Mouse (Mus musculus) heart, embryonic 12.5 days (tissue): Measurements from ENCODE around the gene Cyth3. TPM values are rescaled to one million over a fixed set of nuclear protein-coding genes. Genes with fewer than 3 reads are reported as not detected.
A peak's percentile ranks its signal among the peaks of the same experiment; 100 is the strongest.

Source experiments
- ATAC-seq: fragments of 200-750 bp; cut with Nextera tagmentation; 2 replicates; pipeline ENCODE4 v1.8.0; 2017; ENCODE audit warnings: moderate TSS enrichment, moderate library complexity; ENCODE audit not compliant: insufficient number of reproducible peaks, low FRiP score
- H3K27ac ChIP-seq: fragments of 300-500 bp; sonication (generic); 2 replicates; pipeline ENCODE4 v1.5.1; 2016; ENCODE audit warnings: mild to moderate bottlenecking, moderate library complexity; ENCODE audit not compliant: poor library complexity, severe bottlenecking
- H3K27me3 ChIP-seq: fragments of 300-500 bp; sonication (generic); replicated peaks from 2 replicates; pipeline ENCODE4 v1.6.1; 2016; ENCODE audit warnings: mild to moderate bottlenecking, moderate library complexity
- H3K36me3 ChIP-seq: fragments of 300-500 bp; sonication (generic); 2 replicates; pipeline ENCODE4 v1.6.1; 2016; ENCODE audit warnings: mild to moderate bottlenecking, moderate library complexity
- H3K4me1 ChIP-seq: fragments of 300-500 bp; sonication (generic); replicated peaks from 2 replicates; pipeline ENCODE4 v1.6.1; 2016; ENCODE audit warnings: mild to moderate bottlenecking
- H3K4me2 ChIP-seq: fragments of 300-500 bp; sonication (generic); 2 replicates; pipeline ENCODE4 v1.6.1; 2016; ENCODE audit warnings: mild to moderate bottlenecking, moderate library complexity
- H3K4me3 ChIP-seq: fragments of 300-500 bp; sonication (generic); 2 replicates; pipeline ENCODE4 v1.5.1; 2016; ENCODE audit warnings: mild to moderate bottlenecking
- H3K9ac ChIP-seq: fragments of 300-500 bp; sonication (generic); 2 replicates; pipeline ENCODE4 v1.6.1; 2016; ENCODE audit warnings: mild to moderate bottlenecking, moderate library complexity
- H3K9me3 ChIP-seq: fragments of 300-500 bp; sonication (generic); replicated peaks from 2 replicates; pipeline ENCODE4 v1.6.1; 2016; ENCODE audit warnings: mild to moderate bottlenecking, moderate library complexity
- WGBS: fragments of 180-500 bp; shearing (Covaris S2); methylation state at CpG from one replicate; pipeline ENCODE4 v1.1.7; 2016; 5-methylcytosine and 5-hydroxymethylcytosine counted together
- polyA plus RNA-seq: library from polyadenylated mRNA; unstranded; fragments of >200 nt; fragmentation: Nextera tagmentation; extraction: Ambion mirVana; gene quantifications from 2 replicates; pipeline ENCODE4 v1.2.1, GENCODE M21; 2016

The Cyth3 gene
- polyA plus RNA-seq, 1 experiment from 2014 or later: 41.9 TPM

- peak overlapping the region; percentile 45 for H3K4me2 ChIP-seq
- no peak overlapping the region for H3K4me3 ChIP-seq
Observed at GRCm38 (mm10) chr5:143625940-143626588, 3.8 kb downstream of the Cyth3 start.

DNA sequence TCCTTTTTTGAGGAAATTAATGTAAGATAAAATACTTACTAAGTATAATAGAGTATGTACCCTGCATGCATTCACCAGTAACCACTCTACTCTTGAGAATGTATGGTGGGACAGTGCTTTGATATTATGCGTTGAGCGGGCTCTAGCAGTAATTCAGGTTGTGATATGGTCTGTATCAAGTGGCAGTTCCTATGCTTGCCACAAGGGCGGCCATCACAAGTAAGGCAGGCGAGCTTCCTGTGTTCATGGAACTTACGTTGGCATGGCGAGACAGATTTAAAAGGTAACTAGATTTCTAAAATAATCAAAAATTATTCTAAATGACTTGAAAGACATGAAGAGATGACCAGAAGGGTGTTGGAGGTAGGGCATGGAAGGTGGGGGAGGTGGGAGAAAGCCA, 5.3 kb downstream of the Cyth3 start:
- WGBS: 93% methylated on average over 6 of the region's 6 CpGs
- H3K4me3 ChIP-seq: no peak overlapping the region
- ATAC-seq: no peak
- H3K9me3 ChIP-seq: peaks cover 5% of the 10 kb centered on the region; the same call in 1 of the 2 replicates
- no peak overlapping the region for H3K27ac ChIP-seq
- H3K36me3 ChIP-seq: no peaks in the 10 kb centered on the region
- no peak overlapping the region for H3K9ac ChIP-seq
- H3K27me3 ChIP-seq: no peaks in the 10 kb centered on the region
- H3K4me1 ChIP-seq: peaks cover 42% of the 10 kb centered on the region
- H3K4me2 ChIP-seq: no peak overlapping the region

More at GRCm38 (mm10) chr5:143625940-143626588, 3.8 kb downstream of the Cyth3 start:
- 56% methylated on average over 11 of the region's 11 CpGs for WGBS
- Histone ChIP-seq H3K36me3 (no peaks in the 10 kb centered on the region), H3K9me3 (peaks cover 5% of the 10 kb centered on the region; the same call in 1 of the 2 replicates), H3K27me3 (no peaks in the 10 kb centered on the region), H3K4me1 (peaks cover 38% of the 10 kb centered on the region), H3K27ac (peak overlapping the region; percentile 45), H3K9ac (no peak overlapping the region)
- no peak for ATAC-seq

GRCm38 (mm10) chr5:143627926-143628325, 5.7 kb downstream of the Cyth3 start:
- Histone ChIP-seq H3K9ac (no peak overlapping the region), H3K36me3 (no peaks in the 10 kb centered on the region), H3K27me3 (no peaks in the 10 kb centered on the region), H3K9me3 (peaks cover 5% of the 10 kb centered on the region; the same call in 1 of the 2 replicates), H3K4me2 (no peak overlapping the region), H3K27ac (no peak overlapping the region), H3K4me3 (no peak overlapping the region), H3K4me1 (peaks cover 45% of the 10 kb centered on the region)
- WGBS: 87% methylated on average over 1 of the region's 1 CpGs
- no peak for ATAC-seq

- H3K27ac ChIP-seq: no peak overlapping the region
- H3K4me2 ChIP-seq: no peak overlapping the region
- H3K27me3 ChIP-seq: no peaks in the 10 kb centered on the region
- H3K36me3 ChIP-seq: no peaks in the 10 kb centered on the region
- no peak overlapping the region for H3K9ac ChIP-seq
- H3K9me3 ChIP-seq: peaks cover 5% of the 10 kb centered on the region; the same call in 1 of the 2 replicates
- H3K4me3 ChIP-seq: no peak overlapping the region
- H3K4me1 ChIP-seq: peaks cover 47% of the 10 kb centered on the region
- ATAC-seq: no peak
- 89% methylated on average over 8 of the region's 8 CpGs for WGBS
Observed at GRCm38 (mm10) chr5:143629686-143630085, 7.4 kb downstream of the Cyth3 start.

- ATAC-seq: no peak
- H3K36me3 ChIP-seq: no peaks in the 10 kb centered on the region
- H3K27me3 ChIP-seq: no peaks in the 10 kb centered on the region
- no peak overlapping the region for H3K4me3 ChIP-seq
- no peak overlapping the region for H3K27ac ChIP-seq
- no peak overlapping the region for H3K9ac ChIP-seq
- 97% methylated on average over 3 of the region's 3 CpGs for WGBS
- peaks cover 51% of the 10 kb centered on the region for H3K4me1 ChIP-seq
- H3K9me3 ChIP-seq: peaks cover 5% of the 10 kb centered on the region; the same call in 1 of the 2 replicates
- no peak overlapping the region for H3K4me2 ChIP-seq
Observed at GRCm38 (mm10) chr5:143630214-143630613, 8.0 kb downstream of the Cyth3 start.

- peaks cover 5% of the 10 kb centered on the region; the same call in 1 of the 2 replicates for H3K9me3 ChIP-seq
- ATAC-seq: no peak
- no peak overlapping the region for H3K9ac ChIP-seq
- peaks cover 52% of the 10 kb centered on the region for H3K4me1 ChIP-seq
- no peak overlapping the region for H3K4me2 ChIP-seq
- H3K4me3 ChIP-seq: no peak overlapping the region
- H3K27me3 ChIP-seq: no peaks in the 10 kb centered on the region
- WGBS: 89% methylated on average over 8 of the region's 8 CpGs
- no peak overlapping the region for H3K27ac ChIP-seq
- no peaks in the 10 kb centered on the region for H3K36me3 ChIP-seq
Observed at GRCm38 (mm10) chr5:143630738-143631137, 8.5 kb downstream of the Cyth3 start.

- 76% methylated on average over 8 of the region's 8 CpGs for WGBS
- no peaks in the 10 kb centered on the region for H3K27me3 ChIP-seq
- no peak overlapping the region for H3K27ac ChIP-seq
- no peak overlapping the region for H3K4me3 ChIP-seq
- H3K4me2 ChIP-seq: no peak overlapping the region
- no peaks in the 10 kb centered on the region for H3K36me3 ChIP-seq
- no peak for ATAC-seq
- peaks cover 52% of the 10 kb centered on the region for H3K4me1 ChIP-seq
- peaks cover 5% of the 10 kb centered on the region; the same call in 1 of the 2 replicates for H3K9me3 ChIP-seq
- no peak overlapping the region for H3K9ac ChIP-seq
Observed at GRCm38 (mm10) chr5:143631559-143631958, 9.3 kb downstream of the Cyth3 start.

GRCm38 (mm10) chr5:143632674-143633557, 10.7 kb downstream of the Cyth3 start:
- WGBS: 51% methylated on average over 9 of the region's 9 CpGs
- Histone ChIP-seq H3K9ac (peak overlapping the region; percentile 32; the same call in 1 of the 2 replicates), H3K4me3 (no peak overlapping the region), H3K36me3 (no peaks in the 10 kb centered on the region), H3K27me3 (no peaks in the 10 kb centered on the region), H3K9me3 (peaks cover 5% of the 10 kb centered on the region; the same call in 1 of the 2 replicates), H3K4me1 (peaks cover 56% of the 10 kb centered on the region), H3K4me2 (peak overlapping the region; percentile 41), H3K27ac (peak overlapping the region; percentile 69; the same call in 1 of the 2 replicates)
- ATAC-seq: no peak

DNA sequence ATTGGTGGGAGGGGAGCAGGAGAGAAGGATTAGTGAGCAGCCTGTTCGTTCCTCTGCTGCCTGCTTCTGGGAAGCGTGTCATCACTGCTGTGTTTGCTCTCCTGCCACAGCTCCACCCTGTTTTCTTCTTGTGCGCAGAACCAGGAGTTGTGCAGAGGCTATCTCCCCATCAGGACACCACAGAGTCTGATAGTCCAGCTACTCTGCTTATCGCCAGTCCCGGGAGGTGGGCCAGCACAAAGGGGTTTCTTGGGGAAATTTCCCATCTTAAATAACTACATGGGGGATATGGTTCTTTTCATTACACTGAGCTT, 11.3 kb downstream of the Cyth3 start:
- Histone ChIP-seq H3K4me1 (peaks cover 61% of the 10 kb centered on the region), H3K4me3 (no peak overlapping the region), H3K9me3 (peaks cover 5% of the 10 kb centered on the region; the same call in 1 of the 2 replicates), H3K27ac (peak overlapping the region; percentile 69; the same call in 1 of the 2 replicates), H3K36me3 (no peaks in the 10 kb centered on the region), H3K4me2 (peak overlapping the region; percentile 41), H3K27me3 (no peaks in the 10 kb centered on the region), H3K9ac (peak overlapping the region; percentile 32; the same call in 1 of the 2 replicates)
- peak; percentile 80 for ATAC-seq
- 14% methylated on average over 5 of the region's 5 CpGs for WGBS

GRCm38 (mm10) chr5:143633877-143634276, 11.6 kb downstream of the Cyth3 start:
- H3K27me3 ChIP-seq: no peaks in the 10 kb centered on the region
- no peak overlapping the region for H3K9ac ChIP-seq
- no peak for ATAC-seq
- no peak overlapping the region for H3K4me3 ChIP-seq
- H3K36me3 ChIP-seq: no peaks in the 10 kb centered on the region
- H3K4me1 ChIP-seq: peaks cover 64% of the 10 kb centered on the region
- H3K27ac ChIP-seq: peak overlapping the region; percentile 69; the same call in 1 of the 2 replicates
- H3K4me2 ChIP-seq: peak overlapping the region; percentile 41
- WGBS: 61% methylated on average over 4 of the region's 4 CpGs
- H3K9me3 ChIP-seq: peaks cover 5% of the 10 kb centered on the region; the same call in 1 of the 2 replicates

DNA sequence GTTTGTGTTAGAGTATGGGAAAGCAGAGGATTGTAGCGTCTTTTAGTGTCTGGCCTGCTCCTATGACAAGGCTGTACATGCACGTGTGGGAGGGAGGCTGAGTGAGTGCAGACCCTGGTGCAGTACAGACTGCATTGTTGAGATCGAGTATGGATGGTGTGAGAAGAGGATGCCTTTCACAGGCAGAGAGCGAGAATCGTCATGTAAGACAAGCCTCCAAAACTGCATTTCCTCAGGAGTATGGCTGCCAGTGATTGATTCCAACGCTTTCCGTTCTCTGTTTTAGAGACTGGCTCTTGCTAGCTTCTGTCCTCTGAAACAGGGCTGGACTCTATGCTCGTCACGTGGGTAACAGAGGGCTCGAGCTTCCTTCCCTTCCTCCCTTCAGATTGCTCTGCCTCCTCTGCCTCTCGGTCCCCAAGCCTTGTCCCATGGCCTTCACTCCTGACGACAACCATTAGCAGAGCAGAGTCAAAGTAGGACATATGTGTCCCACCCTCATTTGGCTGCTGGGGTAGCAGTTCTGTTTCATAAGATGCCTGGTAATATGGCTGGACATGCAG, 12.4 kb downstream of the Cyth3 start:
- Histone ChIP-seq H3K4me2 (no peak overlapping the region), H3K9me3 (peaks cover 5% of the 10 kb centered on the region; the same call in 1 of the 2 replicates), H3K36me3 (no peaks in the 10 kb centered on the region), H3K9ac (no peak overlapping the region), H3K27ac (peak overlapping the region; percentile 32; the same call in 1 of the 2 replicates), H3K4me1 (peaks cover 70% of the 10 kb centered on the region), H3K27me3 (no peaks in the 10 kb centered on the region), H3K4me3 (no peak overlapping the region)
- WGBS: 44% methylated on average over 12 of the region's 12 CpGs
- ATAC-seq: no peak
